Mouse (Mus musculus) retina, postnatal 7 days (tissue): ENCODE measurements around the gene Btrc.
"Not testable (repeated sequence)": the region's sequence is repeated elsewhere in the genome, so short reads cannot be mapped to it uniquely, and the experiment has no call there.

Experiments
- DNase-seq: peaks from one replicate; pipeline ENCODE4 v3.0.0-alpha.2; 2012; ENCODE audit warnings: low read depth, low spot score

Btrc gene

GRCm38 (mm10) chr19:45530200-45530995 is 166.9 kb downstream of the Btrc start:
- DNase-seq: no peak

- DNase-seq: no peak
These were observed 168.0 kb downstream of the Btrc start for GRCm38 (mm10) chr19:45531554-45531953.

- no peak for DNase-seq
These were observed 170.1 kb downstream of the Btrc start for GRCm38 (mm10) chr19:45533617-45534016.

GRCm38 (mm10) chr19:45535214-45535735 is 171.7 kb downstream of the Btrc start:
- no peak for DNase-seq

GRCm38 (mm10) chr19:45535929-45536328 is 172.4 kb downstream of the Btrc start:
- no peak for DNase-seq

GRCm38 (mm10) chr19:45537505-45537904 is 174.0 kb downstream of the Btrc start:
- DNase-seq: no peak

GRCm38 (mm10) chr19:45540657-45541408 is 177.3 kb downstream of the Btrc start:
- DNase-seq: no peak

- DNase-seq: peak; percentile 41
These were observed 178.0 kb downstream of the Btrc start for GRCm38 (mm10) chr19:45541409-45542041.

GRCm38 (mm10) chr19:45542061-45542460 is 178.5 kb downstream of the Btrc start:
- no peak for DNase-seq

GRCm38 (mm10) chr19:45544152-45544924 is 180.8 kb downstream of the Btrc start:
- no peak for DNase-seq

GRCm38 (mm10) chr19:45544925-45545321 is 181.4 kb downstream of the Btrc start:
- DNase-seq: peak; percentile 71

GRCm38 (mm10) chr19:45548196-45548595 is 184.7 kb downstream of the Btrc start:
- DNase-seq: not testable (repeated sequence)

GRCm38 (mm10) chr19:45549128-45549915 is 185.8 kb downstream of the Btrc start:
- DNase-seq: no peak

GRCm38 (mm10) chr19:45549948-45550347 is 186.4 kb downstream of the Btrc start:
- DNase-seq: no peak

GRCm38 (mm10) chr19:45552187-45552586 is 188.7 kb downstream of the Btrc start:
- no peak for DNase-seq

- DNase-seq: no peak
These were observed 190.6 kb downstream of the Btrc start for GRCm38 (mm10) chr19:45554136-45554535.

- DNase-seq: no peak
These were observed 196.8 kb downstream of the Btrc start, which contains the start of the genes Poll and Gm17018 for GRCm38 (mm10) chr19:45560153-45560890. Gene Poll (minus strand): TSS chr19:45560531. Gene Gm17018 (plus strand): TSS chr19:45560615.

- DNase-seq: no peak
These were observed 202.6 kb downstream of the Btrc start for GRCm38 (mm10) chr19:45565925-45566715.

GRCm38 (mm10) chr19:45567367-45567766 is 203.8 kb downstream of the Btrc start:
- DNase-seq: peak; percentile 53
